Mouse (Mus musculus) heart, postnatal 0 days (tissue): Measurements from ENCODE around the gene Abraxas2. TPM values are rescaled to one million over a fixed set of nuclear protein-coding genes. Genes with fewer than 3 reads are reported as not detected.

Experiments
- ATAC-seq: fragments of 200-750 bp; cut with Nextera tagmentation; 2 replicates; pipeline ENCODE4 v1.8.0; 2017; ENCODE audit warnings: low read depth, moderate number of reproducible peaks, moderate library complexity; ENCODE audit not compliant: insufficient read depth
- DNase-seq: peaks from one replicate; pipeline ENCODE4 v3.0.0-alpha.2; 2016; ENCODE audit warnings: low spot score
- H3K27ac ChIP-seq: fragments of 300-500 bp; sonication (generic); 2 replicates; pipeline ENCODE4 v1.5.1; 2014; ENCODE audit warnings: low read depth, mild to moderate bottlenecking
- H3K27me3 ChIP-seq: fragments of 300-500 bp; sonication (generic); 2 replicates; pipeline ENCODE4 v1.6.1; 2014; ENCODE audit warnings: low read length, mixed read lengths; ENCODE audit not compliant: control insufficient read depth, insufficient read depth
- H3K36me3 ChIP-seq: fragments of 300-500 bp; sonication (generic); replicated peaks from 2 replicates; pipeline ENCODE4 v1.6.1; 2014; ENCODE audit warnings: low read length, mixed read lengths; ENCODE audit not compliant: control insufficient read depth, insufficient read depth
- H3K4me1 ChIP-seq: fragments of 300-500 bp; sonication (generic); 2 replicates; pipeline ENCODE4 v1.6.1; 2014; ENCODE audit warnings: antibody characterized with exemption; ENCODE audit not compliant: control insufficient read depth, insufficient read depth
- H3K4me2 ChIP-seq: fragments of 300-500 bp; sonication (generic); 2 replicates; pipeline ENCODE4 v1.6.1; 2014; ENCODE audit warnings: low read depth, mild to moderate bottlenecking, low read length, moderate library complexity
- H3K4me3 ChIP-seq: fragments of 300-500 bp; sonication (generic); 2 replicates; pipeline ENCODE4 v1.5.1; 2014; ENCODE audit warnings: low read depth, low read length
- H3K9ac ChIP-seq: fragments of 300-500 bp; sonication (generic); replicated peaks from 2 replicates; pipeline ENCODE4 v1.6.1; 2014; ENCODE audit warnings: low read depth, low read length, mixed read lengths
- H3K9me3 ChIP-seq: fragments of 300-500 bp; sonication (generic); replicated peaks from 2 replicates; pipeline ENCODE4 v1.6.1; 2016; ENCODE audit warnings: low read length; ENCODE audit not compliant: control insufficient read depth
- CTCF ChIP-seq: IDR thresholded peaks from 2 replicates; pipeline ENCODE4 v1.5.1; 2016; ENCODE audit warnings: antibody characterized with exemption, control low read depth, low read depth
- EP300 ChIP-seq: IDR thresholded peaks from 2 replicates; pipeline ENCODE4 v1.6.1; 2016; ENCODE audit warnings: antibody characterized with exemption, low read depth
- WGBS: fragments of 180-500 bp; shearing (Covaris S2); extraction: QIAGEN DNeasy Blood & Tissue Kit; methylation state at CpG from one replicate; pipeline ENCODE4 v1.1.7; 2014; 5-methylcytosine and 5-hydroxymethylcytosine counted together
- polyA plus RNA-seq: library from polyadenylated mRNA; unstranded; fragments of >200 nt; fragmentation: Nextera tagmentation; extraction: Ambion mirVana; gene quantifications from 2 replicates; pipeline ENCODE4 v1.2.1, GENCODE M21; 2015
- total RNA-seq: library from RNA; depleted of rRNA; stranded (reverse); fragments of >200 nt; gene quantifications from 2 replicates; pipeline ENCODE4 v1.2.3, GENCODE M21; 2014; ENCODE audit warnings: low replicate concordance

Abraxas2 gene
- total and polyA plus RNA-seq, 2 experiments from 2014 or later, result 24.1 to 25.7 TPM

DNA sequence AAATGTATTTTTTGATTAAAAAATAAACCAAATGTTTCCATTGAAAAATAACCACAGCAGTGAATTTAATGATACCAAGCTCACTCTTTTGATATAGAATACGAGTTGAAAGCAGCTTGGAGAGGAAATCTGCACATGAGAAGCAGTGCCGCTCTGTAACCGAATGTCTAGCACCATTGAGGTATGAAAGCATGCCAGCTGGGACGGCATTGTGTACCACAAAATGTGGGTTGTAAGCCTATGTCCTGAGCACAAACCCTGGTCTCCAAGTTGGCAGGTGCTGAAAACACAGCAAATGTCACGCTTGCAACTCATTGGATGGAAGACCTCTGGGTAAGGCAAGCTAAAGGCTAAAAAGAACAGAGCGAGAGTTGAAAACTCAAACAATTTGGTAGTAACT, 42.0 kb upstream of the Abraxas2 start:
- WGBS, result 90% methylated on average over 6 of the region's 6 CpGs
- no peak overlapping the region for H3K4me2 ChIP-seq
- H3K27me3 ChIP-seq, result no peaks in the 10 kb centered on the region
- H3K27ac ChIP-seq, result no peak overlapping the region
- no peak for ATAC-seq
- H3K4me1 ChIP-seq, result no peaks in the 10 kb centered on the region
- H3K36me3 ChIP-seq, result 0 out of 2 replicates have a peak, but pooled peaks cover 6% of the 10 kb centered on the region
- no peak overlapping the region for H3K9ac ChIP-seq
- no peak for DNase-seq
- H3K4me3 ChIP-seq, result no peak overlapping the region
- H3K9me3 ChIP-seq, result no peaks in the 10 kb centered on the region
- TF ChIP-seq EP300 (no peak), CTCF (no peak)

- 75% methylated on average over 3 of the region's 3 CpGs for WGBS
- H3K4me1 ChIP-seq, result no peaks in the 10 kb centered on the region
- no peaks in the 10 kb centered on the region for H3K9me3 ChIP-seq
- peaks cover 16% of the 10 kb centered on the region for H3K36me3 ChIP-seq
- no peak overlapping the region for H3K27ac ChIP-seq
- H3K4me2 ChIP-seq, result no peak overlapping the region
- no peak for TF ChIP-seq EP300
- no peak for TF ChIP-seq CTCF
- H3K9ac ChIP-seq, result no peak overlapping the region
- no peaks in the 10 kb centered on the region for H3K27me3 ChIP-seq
- no peak overlapping the region for H3K4me3 ChIP-seq
- DNase-seq, result no peak
- no peak for ATAC-seq
Observed at GRCm38 (mm10) chr7:132820692-132821091, 38.3 kb upstream of the Abraxas2 start.

GRCm38 (mm10) chr7:132823832-132824231, 35.2 kb upstream of the Abraxas2 start:
- ATAC-seq (no peak), DNase-seq (no peak)
- TF ChIP-seq CTCF (no peak), EP300 (no peak)
- H3K36me3 ChIP-seq, result peaks cover 24% of the 10 kb centered on the region
- H3K4me1 ChIP-seq, result no peaks in the 10 kb centered on the region
- H3K4me3 ChIP-seq, result no peak overlapping the region
- no peaks in the 10 kb centered on the region for H3K9me3 ChIP-seq
- no peak overlapping the region for H3K9ac ChIP-seq
- H3K4me2 ChIP-seq, result no peak overlapping the region
- no peaks in the 10 kb centered on the region for H3K27me3 ChIP-seq
- no peak overlapping the region for H3K27ac ChIP-seq

- H3K27ac ChIP-seq, result no peak overlapping the region
- no peaks in the 10 kb centered on the region for H3K4me1 ChIP-seq
- ATAC-seq (no peak), DNase-seq (no peak)
- no peak overlapping the region for H3K4me3 ChIP-seq
- TF ChIP-seq EP300 (no peak), CTCF (no peak)
- H3K4me2 ChIP-seq, result no peak overlapping the region
- no peaks in the 10 kb centered on the region for H3K9me3 ChIP-seq
- peaks cover 24% of the 10 kb centered on the region for H3K36me3 ChIP-seq
- 13% methylated on average over 1 of the region's 1 CpGs for WGBS
- H3K27me3 ChIP-seq, result no peaks in the 10 kb centered on the region
- no peak overlapping the region for H3K9ac ChIP-seq
Observed at GRCm38 (mm10) chr7:132824346-132825022, 34.5 kb upstream of the Abraxas2 start.

- Histone ChIP-seq H3K4me3 (no peak overlapping the region), H3K4me1 (no peaks in the 10 kb centered on the region), H3K27me3 (no peaks in the 10 kb centered on the region), H3K4me2 (no peak overlapping the region), H3K9ac (no peak overlapping the region), H3K36me3 (peaks cover 33% of the 10 kb centered on the region), H3K9me3 (no peaks in the 10 kb centered on the region), H3K27ac (no peak overlapping the region)
- no peak for DNase-seq
- TF ChIP-seq EP300 (no peak), CTCF (no peak)
- 91% methylated on average over 4 of the region's 4 CpGs for WGBS
- no peak for ATAC-seq
Observed at GRCm38 (mm10) chr7:132830955-132831354, 28.1 kb upstream of the Abraxas2 start.

DNA sequence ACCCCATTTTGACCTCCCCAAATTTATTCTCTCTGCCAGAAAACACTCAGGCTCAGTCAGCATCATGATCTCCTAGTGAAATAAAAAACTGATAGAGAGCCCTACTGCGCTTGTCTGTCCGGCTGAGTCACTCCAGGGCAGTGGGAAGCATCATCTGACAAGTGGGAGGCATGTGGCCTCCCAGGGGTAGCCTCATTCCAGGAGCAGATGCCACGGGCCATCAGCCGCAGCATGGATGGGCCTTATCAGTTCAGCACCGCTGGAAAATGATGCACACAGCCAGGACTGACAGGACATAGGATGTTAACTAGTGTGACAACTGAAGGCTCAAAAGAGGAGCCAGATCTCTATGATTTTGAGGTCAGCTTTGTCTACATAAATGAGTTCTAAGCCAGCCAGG, 17.7 kb upstream of the Abraxas2 start:
- Histone ChIP-seq H3K27ac (no peak overlapping the region), H3K27me3 (no peaks in the 10 kb centered on the region), H3K4me1 (no peaks in the 10 kb centered on the region), H3K36me3 (peaks cover 14% of the 10 kb centered on the region), H3K9me3 (no peaks in the 10 kb centered on the region), H3K9ac (no peak overlapping the region), H3K4me3 (no peak overlapping the region), H3K4me2 (no peak overlapping the region)
- DNase-seq, result no peak
- TF ChIP-seq CTCF, result no peak
- no peak for TF ChIP-seq EP300
- no peak for ATAC-seq
- WGBS, result 31% methylated on average over 5 of the region's 5 CpGs
